Mouse (Mus musculus): ENCODE results near the gene Zswim3.

Zswim3 gene

GRCm38 (mm10) chr2:164804533-164805331 is at the start of gene Zswim3, which contains the start of gene Acot8:
Gene Zswim3 (plus strand): TSS chr2:164805098.
Gene Acot8 (minus strand): TSS chr2:164804882.
- peak; percentile 100 for DNase-seq

- no peak for DNase-seq
Measured at GRCm38 (mm10) chr2:164757841-164758240, 47.1 kb upstream of the Zswim3 start.

GRCm38 (mm10) chr2:164758692-164759091 is 46.2 kb upstream of the Zswim3 start:
- DNase-seq: no peak

GRCm38 (mm10) chr2:164760059-164760833 is 44.7 kb upstream of the Zswim3 start:
- no peak for DNase-seq

- peak; percentile 24 for DNase-seq
Measured at GRCm38 (mm10) chr2:164761502-164761901, 43.4 kb upstream of the Zswim3 start.

- no peak for DNase-seq
Measured at GRCm38 (mm10) chr2:164761971-164762370, 42.9 kb upstream of the Zswim3 start.

GRCm38 (mm10) chr2:164762593-164762992 is 42.3 kb upstream of the Zswim3 start:
- DNase-seq: no peak

GRCm38 (mm10) chr2:164765841-164766240 is 39.1 kb upstream of the Zswim3 start:
- DNase-seq: no peak

GRCm38 (mm10) chr2:164767812-164768540 is 36.9 kb upstream of the Zswim3 start:
- DNase-seq: no peak

- DNase-seq: peak; percentile 99
Measured at GRCm38 (mm10) chr2:164769258-164770037, 35.5 kb upstream of the Zswim3 start, which contains the start of gene Ube2c. Gene Ube2c (plus strand): TSS chr2:164769898.

- no peak for DNase-seq
Measured at GRCm38 (mm10) chr2:164770279-164770678, 34.6 kb upstream of the Zswim3 start.

- no peak for DNase-seq
Measured at GRCm38 (mm10) chr2:164771123-164771522, 33.8 kb upstream of the Zswim3 start.

- DNase-seq: no peak
Measured at GRCm38 (mm10) chr2:164773229-164773988, 31.5 kb upstream of the Zswim3 start.

GRCm38 (mm10) chr2:164773989-164774364 is 30.9 kb upstream of the Zswim3 start:
- no peak for DNase-seq

GRCm38 (mm10) chr2:164776130-164776529 is 28.8 kb upstream of the Zswim3 start:
- no peak for DNase-seq

- DNase-seq: no peak
Measured at GRCm38 (mm10) chr2:164776801-164777200, 28.1 kb upstream of the Zswim3 start.

- no peak for DNase-seq
Measured at GRCm38 (mm10) chr2:164777246-164778014, 27.5 kb upstream of the Zswim3 start.

- no peak for DNase-seq
Measured at GRCm38 (mm10) chr2:164778015-164778287, 26.9 kb upstream of the Zswim3 start.

- no peak for DNase-seq
Measured at GRCm38 (mm10) chr2:164778809-164779208, 26.1 kb upstream of the Zswim3 start.

GRCm38 (mm10) chr2:164779481-164780086 is 25.3 kb upstream of the Zswim3 start, which contains the start of gene Tnnc2:
Gene Tnnc2 (minus strand): TSS chr2:164779967.
- no peak for DNase-seq

- no peak for DNase-seq
Measured at GRCm38 (mm10) chr2:164781876-164782275, 23.0 kb upstream of the Zswim3 start.

All from retina, postnatal 1 day (tissue).